Mouse (Mus musculus): ENCODE results near the gene Lhfpl5.

DNA sequence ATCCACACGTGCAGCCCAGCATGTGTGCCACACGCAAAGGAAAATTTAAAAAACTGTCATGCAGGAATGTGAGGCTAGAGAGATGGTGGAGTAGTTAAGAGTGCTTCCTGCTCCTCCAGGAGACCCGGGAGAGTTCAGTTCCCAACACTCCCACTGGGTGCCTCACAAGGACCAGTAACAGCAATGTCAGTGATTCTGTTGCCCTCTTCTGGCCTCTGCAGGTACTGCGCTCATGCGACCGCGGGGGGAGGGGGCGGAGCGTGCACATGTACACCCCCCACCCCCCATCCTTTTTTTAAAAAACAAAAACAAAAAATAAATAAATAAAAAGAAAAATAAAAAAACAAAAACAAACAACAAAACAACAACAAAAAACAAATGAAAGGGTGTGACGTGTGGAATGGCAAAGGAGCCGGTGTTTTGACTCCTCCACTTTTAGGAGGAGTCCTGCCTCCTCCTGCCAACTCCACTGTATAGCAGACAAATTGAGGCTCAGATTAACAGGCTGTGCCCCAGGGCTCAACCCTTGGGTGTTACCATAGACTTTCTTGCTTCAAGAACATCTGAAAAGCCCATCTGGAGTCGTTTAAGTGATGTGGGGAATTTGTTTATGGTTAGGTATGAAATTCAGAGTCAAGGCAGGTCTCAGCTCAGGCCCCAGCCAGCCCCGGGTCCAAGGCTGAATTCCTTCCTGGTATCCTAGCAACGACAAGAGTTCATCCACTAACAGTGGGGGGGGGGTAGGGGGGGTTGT lies 22.2 kb upstream of the Lhfpl5 start:
- TF ChIP-seq GATA1 (IDR thresholded peaks at IDR 0.05; ENCODE audit: borderline replicate concordance, low read length) = no peak
- no peak for TF ChIP-seq FLI1 (IDR thresholded peaks at IDR 0.05; ENCODE audit: low read length)

All from megakaryocyte, embryonic 14.5 days (primary cell).